Mouse (Mus musculus): ENCODE measurements around the gene Mcpt4.
"Not testable (repeated sequence)": the region's sequence is repeated elsewhere in the genome, so short reads cannot be mapped to it uniquely, and the experiment has no call there.

The Mcpt4 gene

DNA sequence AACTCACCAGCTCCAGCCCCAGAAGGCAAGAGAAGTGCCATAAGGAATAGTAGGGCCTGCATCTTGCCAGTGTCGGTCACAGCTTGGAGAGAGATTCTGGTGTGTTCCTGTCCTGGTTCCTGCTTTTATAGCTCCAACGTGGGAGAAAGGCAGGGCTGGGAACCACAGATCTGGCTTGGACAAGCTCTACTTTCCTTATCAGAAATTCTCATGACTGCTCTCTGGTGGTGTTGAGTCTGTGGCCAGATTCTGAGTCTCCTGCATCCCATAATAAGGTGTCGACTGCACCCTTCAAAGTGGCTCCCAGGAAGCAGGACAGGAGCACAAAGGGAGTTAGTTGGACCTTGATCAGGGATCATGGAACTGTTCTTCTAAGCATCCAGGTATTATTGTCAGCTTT lies at the start of gene Mcpt4:
Gene Mcpt4, minus strand, starts transcription at position 101 of the 400 bp plus-strand sequence.
- DNase-seq = not testable (repeated sequence)

- no peak for DNase-seq
Observed at GRCm38 (mm10) chr14:56105447-56106180, 43.5 kb upstream of the Mcpt4 start.

GRCm38 (mm10) chr14:56105016-56105415 lies 42.9 kb upstream of the Mcpt4 start:
- DNase-seq = no peak

GRCm38 (mm10) chr14:56103452-56103851 lies 41.3 kb upstream of the Mcpt4 start:
- no peak for DNase-seq

- DNase-seq = no peak
Observed at GRCm38 (mm10) chr14:56102386-56102785, 40.3 kb upstream of the Mcpt4 start, which contains the start of gene Ctsg. Gene Ctsg (minus strand): TSS chr14:56102574.

GRCm38 (mm10) chr14:56098940-56099339 lies 36.8 kb upstream of the Mcpt4 start:
- DNase-seq = peak; percentile 16 to 25

- DNase-seq = no peak
Observed at GRCm38 (mm10) chr14:56097597-56097996, 35.5 kb upstream of the Mcpt4 start.

GRCm38 (mm10) chr14:56093353-56093752 lies 31.2 kb upstream of the Mcpt4 start:
- no peak for DNase-seq

DNA sequence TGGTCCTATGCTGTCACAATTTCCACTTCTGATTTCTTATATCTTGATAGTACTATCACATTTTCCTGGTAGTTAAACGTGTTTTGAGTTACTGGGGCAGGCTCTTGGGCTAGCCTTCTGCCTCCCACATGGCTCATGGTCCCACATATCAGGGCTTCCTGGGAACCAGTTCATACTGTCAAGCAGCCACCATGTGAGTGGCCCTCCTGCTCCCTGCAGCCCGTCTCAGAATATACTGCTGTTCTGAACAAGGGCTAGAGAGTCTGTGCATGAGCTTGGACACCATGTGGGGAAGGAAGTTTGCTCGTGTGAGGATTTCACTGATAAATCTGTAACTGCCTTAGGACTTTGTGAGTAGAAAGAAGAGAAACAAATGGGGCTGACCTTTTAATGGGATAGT lies 24.6 kb upstream of the Mcpt4 start:
- DNase-seq = no peak

DNA sequence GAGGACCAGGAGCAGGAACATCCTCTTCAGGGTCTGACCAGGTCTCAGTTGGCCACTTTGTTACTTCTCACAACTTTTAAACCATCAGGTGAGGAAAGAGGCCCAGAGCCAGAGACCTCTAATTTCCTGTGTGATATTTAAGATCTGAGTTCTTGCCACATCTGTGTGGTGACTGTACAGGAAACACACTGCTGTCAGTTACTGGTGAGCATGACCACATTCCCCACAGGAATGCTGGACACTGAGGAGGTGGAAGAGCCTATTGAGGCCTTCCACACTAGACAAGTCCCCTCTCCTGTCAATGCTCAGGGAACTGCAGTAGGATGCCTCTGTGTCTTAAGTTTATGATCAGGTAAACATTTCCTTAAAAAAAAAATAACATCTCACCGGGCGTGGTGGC lies 23.1 kb upstream of the Mcpt4 start, which contains the start of gene Mcpt8:
Gene Mcpt8, minus strand, starts transcription at position 107 of the 400 bp plus-strand sequence.
- no peak for DNase-seq

- no peak for DNase-seq
Observed at GRCm38 (mm10) chr14:56082016-56082415, 19.9 kb upstream of the Mcpt4 start.

GRCm38 (mm10) chr14:56057722-56058121 lies 4.4 kb downstream of the Mcpt4 start:
- DNase-seq = no peak

GRCm38 (mm10) chr14:56055408-56055807 lies 6.7 kb downstream of the Mcpt4 start:
- no peak for DNase-seq

GRCm38 (mm10) chr14:56041792-56042191 lies 20.3 kb downstream of the Mcpt4 start, which contains the start of gene Mcpt2:
Gene Mcpt2 (plus strand): TSS chr14:56042041.
- not testable (repeated sequence) for DNase-seq

- no peak for DNase-seq
Observed at GRCm38 (mm10) chr14:56034433-56034832, 27.7 kb downstream of the Mcpt4 start.

GRCm38 (mm10) chr14:56030395-56030794 lies 31.7 kb downstream of the Mcpt4 start, which contains the start of gene Mcpt9:
Gene Mcpt9 (minus strand): TSS chr14:56030495.
- DNase-seq = not testable (repeated sequence)

DNA sequence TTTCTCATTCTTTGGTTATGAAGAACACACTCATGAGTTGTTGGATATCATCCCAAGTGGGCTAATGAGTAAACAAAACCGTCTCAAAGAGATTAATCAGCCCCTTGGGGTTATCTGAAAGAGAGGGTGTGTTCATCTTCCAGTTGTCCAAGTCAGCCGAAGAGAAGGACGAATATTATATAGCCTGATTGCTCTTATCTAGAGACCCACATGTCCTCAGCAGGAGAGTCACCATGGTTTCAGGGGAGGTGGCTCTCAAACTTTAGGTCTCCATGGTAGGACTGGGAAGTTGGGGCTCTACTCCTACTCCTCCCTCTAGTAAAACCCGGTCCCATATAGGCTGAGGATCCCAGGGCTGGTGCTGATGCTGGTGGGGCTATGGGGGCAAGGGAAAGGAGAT lies 40.8 kb downstream of the Mcpt4 start:
- DNase-seq = not testable (repeated sequence)

DNA sequence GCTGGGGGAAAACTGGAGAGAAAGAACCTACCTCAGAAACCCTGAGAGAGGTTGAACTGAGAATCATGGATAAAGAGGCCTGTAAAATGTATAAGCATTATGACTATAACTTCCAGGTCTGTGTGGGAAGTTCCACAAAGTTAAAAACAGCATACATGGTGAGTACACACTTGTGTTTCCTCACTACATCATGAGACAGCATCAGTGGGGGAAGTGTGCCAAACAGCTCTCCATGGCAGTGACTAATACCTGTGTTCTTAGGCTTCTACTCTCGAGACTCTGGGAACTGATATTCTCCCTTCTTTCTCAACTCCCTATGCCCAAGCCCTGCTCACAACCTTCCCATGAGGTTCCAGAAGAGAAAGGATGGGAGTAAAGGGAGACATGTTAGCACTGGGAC lies 42.7 kb downstream of the Mcpt4 start:
- no peak for DNase-seq

DNA sequence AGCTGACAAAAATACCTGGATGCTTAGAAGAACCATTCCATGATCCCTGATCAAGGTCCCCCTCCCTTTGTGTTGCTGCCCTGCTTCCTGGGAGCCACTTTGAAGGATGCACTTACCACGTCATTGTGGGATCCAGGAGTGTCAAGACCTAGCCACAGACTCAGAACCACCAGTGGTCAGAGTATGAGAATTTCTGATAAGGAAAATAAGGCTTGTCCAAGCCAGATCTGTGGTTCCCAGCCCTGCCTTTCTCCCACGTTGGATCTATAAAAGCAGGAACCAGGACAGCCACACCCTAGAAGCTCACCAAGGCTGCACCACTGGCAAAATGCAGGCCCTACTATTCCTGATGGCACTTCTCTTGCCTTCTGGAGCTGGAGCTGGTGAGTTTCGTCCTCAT lies 44.4 kb downstream of the Mcpt4 start, which contains the start of gene Mcpt1:
Gene Mcpt1, plus strand, starts transcription at position 301 of the 400 bp plus-strand sequence.
- not testable (repeated sequence) for DNase-seq

DNA sequence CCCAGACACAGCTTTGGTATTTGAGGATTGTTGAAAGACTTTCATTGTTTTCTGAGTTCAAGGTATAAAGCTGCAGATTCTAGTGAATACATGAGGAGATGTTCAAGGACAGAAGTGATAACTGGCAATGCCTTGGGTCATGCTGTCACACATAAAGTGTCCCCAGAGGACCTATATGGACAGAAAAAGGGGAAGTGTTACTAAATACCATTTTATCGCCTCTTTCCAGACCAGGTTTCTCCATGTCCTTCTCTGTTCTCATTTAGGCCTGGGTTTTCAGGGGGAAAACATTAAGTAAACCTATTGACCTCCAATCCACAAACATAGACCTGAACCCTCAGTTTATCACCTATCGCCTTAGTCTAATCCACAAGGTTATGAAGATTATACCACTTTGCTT lies 48.2 kb downstream of the Mcpt4 start:
- no peak for DNase-seq

DNA sequence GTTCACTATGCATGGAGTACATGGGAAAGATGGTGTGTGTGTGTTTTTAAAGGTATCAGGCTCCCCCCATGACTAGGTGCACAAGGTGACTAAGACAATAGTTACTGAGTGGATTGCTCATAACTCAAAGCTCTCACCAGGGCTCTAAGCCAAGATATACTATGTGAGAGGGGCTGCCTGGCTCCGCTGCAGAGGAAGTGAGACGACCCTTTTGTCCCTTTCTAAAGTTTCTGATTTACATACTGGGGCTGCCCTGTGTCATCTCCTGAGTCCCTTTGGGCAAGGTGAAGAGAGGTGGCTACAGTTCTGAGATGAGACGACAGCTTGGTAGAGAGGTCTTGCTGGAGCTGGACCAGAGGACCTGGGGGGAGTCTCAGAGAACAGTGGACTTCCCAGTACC lies 49.0 kb downstream of the Mcpt4 start:
- DNase-seq = no peak

All from kidney, postnatal 36 days (tissue).